Comparison of ENCODE assay signal across 26 mouse cellular contexts in genomic region chr8:127323583-127324360, GRCm38 (mm10).
"Had no signal": no experiment of that assay in that cellular context is flagged by ENCODE, and none has a peak within 500 bp of the region (broad histone marks: within the 10 kb centered on the region; RNA-seq: fewer than 3 reads in every experiment).

No protein-coding gene starts in this region.

- H3K9ac ChIP-seq: limb, embryonic 13.5 days; liver, embryonic 12.5 days; liver, embryonic 15.5 days; lung, embryonic 15.5 days; midbrain, embryonic 12.5 days; midbrain, embryonic 15.5 days; neural tube, embryonic 12.5 days; neural tube, embryonic 15.5 days; stomach, embryonic 15.5 days had no signal

- DNase-seq: kidney, adult 2 months; kidney, postnatal 25 days; layer of hippocampus, adult 9-11 months; liver; lung, adult 18-20 months; lung, postnatal 14 days; retina, postnatal 1 day; right cerebral cortex, postnatal 25 days; spleen, adult 18-20 months; thymus, adult 2 months; thymus, postnatal 14 days; thymus, postnatal 4 days had no signal

- H3K4me3 ChIP-seq: layer of hippocampus, adult 2 months; limb, embryonic 10.5 days; limb, embryonic 13.5 days; liver, embryonic 12.5 days; liver, embryonic 15.5 days; lung, embryonic 15.5 days; midbrain, embryonic 12.5 days; midbrain, embryonic 15.5 days; neural tube, embryonic 12.5 days; neural tube, embryonic 15.5 days; stomach, embryonic 15.5 days had no signal

- H3K4me1 ChIP-seq: liver, embryonic 12.5 days; liver, embryonic 15.5 days; lung, embryonic 15.5 days; midbrain, embryonic 12.5 days; neural tube, embryonic 12.5 days; stomach, embryonic 15.5 days had no signal

- H3K27me3 ChIP-seq: limb, embryonic 13.5 days; liver, embryonic 12.5 days; liver, embryonic 15.5 days; lung, embryonic 15.5 days; midbrain, embryonic 12.5 days; midbrain, embryonic 15.5 days; neural tube, embryonic 12.5 days; neural tube, embryonic 15.5 days; stomach, embryonic 15.5 days had no signal

- ATAC-seq: intestine, embryonic 16.5 days; liver, embryonic 12.5 days; midbrain, embryonic 15.5 days had no signal

- H3K27ac ChIP-seq: kidney, postnatal 0 days; layer of hippocampus, adult 2 months; limb, embryonic 13.5 days; liver, embryonic 12.5 days; liver, embryonic 15.5 days; lung, embryonic 15.5 days; macrophage; midbrain, embryonic 12.5 days; midbrain, embryonic 15.5 days; neural tube, embryonic 12.5 days; neural tube, embryonic 15.5 days; stomach, embryonic 15.5 days had no signal

- H3K4me2 ChIP-seq: limb, embryonic 13.5 days; liver, embryonic 12.5 days; liver, embryonic 15.5 days; lung, embryonic 15.5 days; midbrain, embryonic 12.5 days; midbrain, embryonic 15.5 days; neural tube, embryonic 12.5 days; neural tube, embryonic 15.5 days; stomach, embryonic 15.5 days had no signal

- H3K9me3 ChIP-seq: limb, embryonic 10.5 days; limb, embryonic 13.5 days; liver, embryonic 12.5 days; liver, embryonic 15.5 days; lung, embryonic 15.5 days; midbrain, embryonic 12.5 days; midbrain, embryonic 15.5 days; neural tube, embryonic 12.5 days; neural tube, embryonic 15.5 days; stomach, embryonic 15.5 days had no signal

- H3K36me3 ChIP-seq: limb, embryonic 13.5 days; liver, embryonic 12.5 days; liver, embryonic 15.5 days; midbrain, embryonic 12.5 days; midbrain, embryonic 15.5 days; neural tube, embryonic 12.5 days; neural tube, embryonic 15.5 days; stomach, embryonic 15.5 days had no signal
